Mouse (Mus musculus) gastrocnemius, postnatal 25 days (tissue): ENCODE data around the gene Cma1. TPM values are rescaled to one million over a fixed set of nuclear protein-coding genes. Genes with fewer than 3 reads are reported as not detected.
"Not testable (repeated sequence)": the region's sequence is repeated elsewhere in the genome, so short reads cannot be mapped to it uniquely, and the experiment has no call there.

ENCODE experiments used
- DNase-seq: peaks from one replicate; pipeline ENCODE4 v3.0.0; 2022
- long read RNA-seq, 2 experiments: library from polyadenylated mRNA; stranded (forward); transcript quantifications; one replicate each; pipeline ENCODE4 v2.0.0; 2021
- total RNA-seq, 2 experiments: library from RNA; stranded (reverse); gene quantifications; 1 replicate in 1 of 2; 2 replicates in 1 of 2; pipeline ENCODE4 v1.2.3; 2021

Gene Cma1
- total RNA-seq: 1 to 10 TPM; 2.7 to 4.1 TPM
- long read RNA-seq, experiment 1, partial matches to known transcripts: 0 of 1 reads
- long read RNA-seq, experiment 1, other reads (novel, unspliced or antisense): 0 of 1 reads
- long read RNA-seq, experiment 2, partial matches to known transcripts: 1 of 1 reads
- long read RNA-seq, experiment 2, other reads (novel, unspliced or antisense): 0 of 1 reads

GRCm38 (mm10) chr14:55944575-55944974, at the start of gene Cma1:
Cma1 (minus strand) TSS chr14:55944675.
- no peak for DNase-seq

GRCm38 (mm10) chr14:55987464-55987863, 43.0 kb upstream of the Cma1 start:
- DNase-seq: not testable (repeated sequence)

GRCm38 (mm10) chr14:55963900-55964299, 19.4 kb upstream of the Cma1 start:
- not testable (repeated sequence) for DNase-seq

- no peak for DNase-seq
Measured at GRCm38 (mm10) chr14:55963263-55963662, 18.8 kb upstream of the Cma1 start.

- no peak for DNase-seq
Measured at GRCm38 (mm10) chr14:55950346-55951030, 6.0 kb upstream of the Cma1 start, which contains the start of gene Cma2. Cma2 (plus strand) TSS chr14:55950980.

GRCm38 (mm10) chr14:55946269-55946969, 1.9 kb upstream of the Cma1 start:
- no peak for DNase-seq

GRCm38 (mm10) chr14:55943601-55944000, 874 bp downstream of the Cma1 start:
- no peak for DNase-seq

- DNase-seq: no peak
Measured at GRCm38 (mm10) chr14:55940070-55940800, 4.2 kb downstream of the Cma1 start.

GRCm38 (mm10) chr14:55933586-55933985, 10.9 kb downstream of the Cma1 start:
- peak; percentile 37 for DNase-seq

- no peak for DNase-seq
Measured at GRCm38 (mm10) chr14:55929263-55929997, 15.0 kb downstream of the Cma1 start.

GRCm38 (mm10) chr14:55926847-55927246, 17.6 kb downstream of the Cma1 start:
- DNase-seq: no peak

- no peak for DNase-seq
Measured at GRCm38 (mm10) chr14:55922475-55923232, 21.8 kb downstream of the Cma1 start.

- no peak for DNase-seq
Measured at GRCm38 (mm10) chr14:55918240-55919082, 26.0 kb downstream of the Cma1 start.

- DNase-seq: no peak
Measured at GRCm38 (mm10) chr14:55913406-55913805, 31.1 kb downstream of the Cma1 start.

GRCm38 (mm10) chr14:55905518-55905917, 39.0 kb downstream of the Cma1 start:
- no peak for DNase-seq

GRCm38 (mm10) chr14:55900414-55900755, 44.1 kb downstream of the Cma1 start:
- DNase-seq: no peak

GRCm38 (mm10) chr14:55899701-55900413, 44.6 kb downstream of the Cma1 start, which contains the start of gene Sdr39u1:
Sdr39u1 (minus strand) TSS chr14:55900293.
- DNase-seq: peak; percentile 84

- no peak for DNase-seq
Measured at GRCm38 (mm10) chr14:55898947-55899346, 45.5 kb downstream of the Cma1 start.

GRCm38 (mm10) chr14:55897671-55898070, 46.8 kb downstream of the Cma1 start:
- no peak for DNase-seq
